Mouse (Mus musculus) neural tube, embryonic 12.5 days (tissue): ENCODE data around the gene Vmn1r49. TPM values are rescaled to one million over a fixed set of nuclear protein-coding genes. Genes with fewer than 3 reads are reported as not detected.
"Not testable (repeated sequence)": the region's sequence is repeated elsewhere in the genome, so short reads cannot be mapped to it uniquely, and the experiment has no call there.

Experiments used
- ATAC-seq: fragments of 200-750 bp; cut with Nextera tagmentation; 2 replicates; pipeline ENCODE4 v1.8.0; 2017; ENCODE audit warnings: low read depth, mild to moderate bottlenecking, moderate TSS enrichment, moderate library complexity; ENCODE audit not compliant: low FRiP score
- H3K27ac ChIP-seq: fragments of 300-500 bp; sonication (generic); 2 replicates; pipeline ENCODE4 v1.5.1; 2016
- H3K27me3 ChIP-seq: fragments of 300-500 bp; sonication (generic); replicated peaks from 2 replicates; pipeline ENCODE4 v1.6.1; 2016; ENCODE audit warnings: mild to moderate bottlenecking
- H3K36me3 ChIP-seq: fragments of 300-500 bp; sonication (generic); 2 replicates; pipeline ENCODE4 v1.6.1; 2016; ENCODE audit warnings: mild to moderate bottlenecking
- H3K4me1 ChIP-seq: fragments of 300-500 bp; sonication (generic); 2 replicates; pipeline ENCODE4 v1.6.1; 2016
- H3K4me2 ChIP-seq: fragments of 300-500 bp; sonication (generic); replicated peaks from 2 replicates; pipeline ENCODE4 v1.6.1; 2016; ENCODE audit warnings: mild to moderate bottlenecking
- H3K4me3 ChIP-seq: fragments of 300-500 bp; sonication (generic); 2 replicates; pipeline ENCODE4 v1.5.1; 2016
- H3K9ac ChIP-seq: fragments of 300-500 bp; sonication (generic); 2 replicates; pipeline ENCODE4 v1.6.1; 2016; ENCODE audit warnings: mild to moderate bottlenecking
- H3K9me3 ChIP-seq: fragments of 300-500 bp; sonication (generic); 2 replicates; pipeline ENCODE4 v1.6.1; 2016; ENCODE audit warnings: mild to moderate bottlenecking
- WGBS: fragments of 180-500 bp; shearing (Covaris S2); methylation state at CpG from one replicate; pipeline ENCODE4 v1.1.7; 2016; 5-methylcytosine and 5-hydroxymethylcytosine counted together
- polyA plus RNA-seq: library from polyadenylated mRNA; unstranded; fragments of >200 nt; fragmentation: Nextera tagmentation; extraction: Ambion mirVana; gene quantifications from 2 replicates; pipeline ENCODE4 v1.2.1, GENCODE M21; 2016

The Vmn1r49 gene
- polyA plus RNA-seq = not detected in 2 replicates

- no peak for ATAC-seq
- Histone ChIP-seq H3K27me3 (no peaks in the 10 kb centered on the region), H3K4me3 (no peak within 1 kb of the TSS), H3K36me3 (no peaks in the 10 kb centered on the region), H3K9ac (no peak within 1 kb of the TSS), H3K4me2 (no peak within 1 kb of the TSS), H3K27ac (no peak within 1 kb of the TSS), H3K4me1 (no peaks in the 10 kb centered on the region), H3K9me3 (peaks cover 10% of the 10 kb centered on the region; the same call in 1 of the 2 replicates)
- 78% methylated on average over 4 of the region's 4 CpGs for WGBS
These were observed at the start of gene Vmn1r49 for GRCm38 (mm10) chr6:90078406-90078805. Gene Vmn1r49, minus strand, starts transcription at chr6:90078506.

- H3K4me3 ChIP-seq, H3K9me3 ChIP-seq, H3K4me1 ChIP-seq, H3K27ac ChIP-seq, H3K36me3 ChIP-seq, H3K27me3 ChIP-seq, H3K9ac ChIP-seq, ATAC-seq, H3K4me2 ChIP-seq: not testable (repeated sequence)
- WGBS = 91% methylated on average over 1 of the region's 1 CpGs
These were observed 44.0 kb upstream of the Vmn1r49 start, which contains the start of gene Vmn1r51 for GRCm38 (mm10) chr6:90122296-90122695. Gene Vmn1r51, plus strand, starts transcription at chr6:90122596.

GRCm38 (mm10) chr6:90101130-90101529 lies 22.8 kb upstream of the Vmn1r49 start, which contains the start of gene Vmn1r50:
Gene Vmn1r50, plus strand, starts transcription at chr6:90101430.
- ATAC-seq = no peak
- Histone ChIP-seq H3K27me3 (no peaks in the 10 kb centered on the region), H3K4me1 (no peaks in the 10 kb centered on the region), H3K36me3 (no peaks in the 10 kb centered on the region), H3K4me3 (no peak within 1 kb of the TSS), H3K4me2 (no peak within 1 kb of the TSS), H3K27ac (no peak within 1 kb of the TSS), H3K9me3 (peaks cover 12% of the 10 kb centered on the region; the same call in 1 of the 2 replicates), H3K9ac (no peak within 1 kb of the TSS)
- WGBS = 68% methylated on average over 2 of the region's 2 CpGs

GRCm38 (mm10) chr6:90100566-90100965 lies 22.3 kb upstream of the Vmn1r49 start:
- Histone ChIP-seq H3K9me3 (peaks cover 17% of the 10 kb centered on the region; the same call in 1 of the 2 replicates), H3K4me3 (no peak overlapping the region), H3K4me2 (no peak overlapping the region), H3K27me3 (no peaks in the 10 kb centered on the region), H3K4me1 (no peaks in the 10 kb centered on the region), H3K36me3 (no peaks in the 10 kb centered on the region), H3K27ac (no peak overlapping the region), H3K9ac (no peak overlapping the region)
- ATAC-seq = no peak
- WGBS = 94% methylated on average over 2 of the region's 2 CpGs

- H3K4me1 ChIP-seq, H3K27ac ChIP-seq, H3K4me3 ChIP-seq, H3K36me3 ChIP-seq, H3K27me3 ChIP-seq, H3K9ac ChIP-seq, H3K4me2 ChIP-seq, ATAC-seq, H3K9me3 ChIP-seq: not testable (repeated sequence)
- no CpG with 5 or more reads among the region's 2 CpGs for WGBS
These were observed 41.6 kb downstream of the Vmn1r49 start, which contains the start of gene Vmn1r48 for GRCm38 (mm10) chr6:90036741-90037140. Gene Vmn1r48, minus strand, starts transcription at chr6:90036841.

Other genes with a start within 250 kb of the Vmn1r49 start
- gene Vmn1r42, start 202.1 kb downstream of the Vmn1r49 start, polyA plus RNA-seq = not detected in 2 replicates
- not detected in 2 replicates for gene Vmn1r43, start 202.1 kb downstream of the Vmn1r49 start, polyA plus RNA-seq
- gene Vmn1r44, start 194.8 kb downstream of the Vmn1r49 start, polyA plus RNA-seq = not detected in 2 replicates
- not detected in 2 replicates for gene Vmn1r45, start 137.9 kb downstream of the Vmn1r49 start, polyA plus RNA-seq
- not detected in 2 replicates for gene Vmn1r46, start 109.2 kb downstream of the Vmn1r49 start, polyA plus RNA-seq
- not detected in 2 replicates for gene Vmn1r47, start 62.4 kb downstream of the Vmn1r49 start, polyA plus RNA-seq
- gene Vmn1r48, start 41.7 kb downstream of the Vmn1r49 start, polyA plus RNA-seq = not detected in 2 replicates
- gene Vmn1r50, start 22.9 kb upstream of the Vmn1r49 start, polyA plus RNA-seq = not detected in 2 replicates
- gene Vmn1r51, start 44.1 kb upstream of the Vmn1r49 start, polyA plus RNA-seq = not detected in 2 replicates
- not detected in 2 replicates for gene Vmn1r52, start 96.3 kb upstream of the Vmn1r49 start, polyA plus RNA-seq
- not detected in 2 replicates for gene V1ra8, start 124.3 kb upstream of the Vmn1r49 start, polyA plus RNA-seq
- not detected in 2 replicates for gene Vmn1r53, start 145.9 kb upstream of the Vmn1r49 start, polyA plus RNA-seq
- gene Vmn1r54, start 167.8 kb upstream of the Vmn1r49 start, polyA plus RNA-seq = not detected in 2 replicates
- gene BC048671, start 222.7 kb upstream of the Vmn1r49 start, polyA plus RNA-seq = not detected in 2 replicates
- not detected in 2 replicates for gene Chst13, start 246.7 kb upstream of the Vmn1r49 start, polyA plus RNA-seq